Mouse (Mus musculus) urinary bladder, adult 18-20 months (tissue): Measurements from ENCODE around the gene Gm21119.
"Not testable (repeated sequence)": the region's sequence is repeated elsewhere in the genome, so short reads cannot be mapped to it uniquely, and the experiment has no call there.

Experiments
- DNase-seq, 2 experiments: peaks; one replicate each; pipeline ENCODE4 v3.0.0; 2022; ENCODE audit warnings: low spot score in 2 of 2, mixed read lengths in 2 of 2

Gene Gm21119

DNA sequence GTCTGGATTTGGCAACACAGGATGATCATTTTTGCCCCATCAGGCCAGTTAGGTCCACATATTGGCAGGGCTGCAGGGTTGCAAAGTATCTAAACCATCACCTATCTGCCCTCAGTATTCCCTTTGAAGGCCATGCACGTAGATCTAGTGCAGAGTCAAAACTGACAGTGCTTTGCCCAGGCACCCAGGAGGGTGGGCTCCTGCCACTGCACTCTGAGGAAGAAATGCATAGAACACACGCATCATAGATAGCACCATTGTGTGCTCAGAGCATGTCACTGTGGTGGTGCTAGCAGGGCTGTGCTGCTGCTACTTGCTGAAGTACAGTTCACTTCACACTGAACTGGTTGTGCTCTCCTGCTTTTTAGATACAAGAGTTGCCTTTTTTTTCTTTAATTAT is at the start of gene Gm21119:
Gene Gm21119, plus strand, starts transcription at position 301 of the 400 bp plus-strand sequence.
- not testable (repeated sequence) for DNase-seq

DNA sequence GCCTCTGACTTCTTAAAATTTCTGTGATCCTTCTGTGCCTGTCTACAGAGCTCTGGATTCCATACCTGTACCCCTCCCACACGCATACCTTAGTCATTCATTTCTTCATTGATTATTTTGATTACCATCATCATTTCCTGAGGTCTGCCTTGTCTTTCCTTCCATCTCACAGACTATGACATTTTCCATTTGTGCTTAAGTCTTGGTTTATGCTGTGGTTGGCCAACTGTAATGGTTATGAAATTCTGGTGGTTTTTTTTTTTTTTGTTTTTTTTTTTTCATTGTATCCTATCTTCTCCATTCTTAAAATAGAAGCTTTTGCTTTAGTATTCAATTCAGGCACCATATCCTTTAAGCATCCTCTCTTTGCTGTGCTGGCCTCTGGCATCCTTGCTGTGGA is 48.0 kb upstream of the Gm21119 start:
- not testable (repeated sequence) for DNase-seq

DNA sequence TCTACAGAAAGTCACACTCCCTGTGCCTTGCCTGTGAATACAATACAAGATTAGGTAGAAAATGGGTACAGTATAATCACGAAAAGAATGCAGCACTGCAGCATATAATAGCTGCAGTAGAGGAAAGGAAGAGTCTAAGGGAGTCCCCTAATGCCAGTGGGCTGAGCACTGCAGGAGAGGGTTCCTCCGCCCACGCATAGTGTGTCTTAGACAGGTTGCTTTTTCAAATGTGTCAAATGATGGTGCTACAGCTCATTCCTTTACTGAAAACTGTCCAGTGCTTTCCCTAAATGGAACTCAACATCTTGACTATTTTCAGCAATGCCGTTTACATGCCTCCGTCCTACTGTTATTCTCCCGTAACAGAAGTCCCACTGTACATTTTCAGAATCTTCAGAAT is 33.6 kb upstream of the Gm21119 start:
- DNase-seq: not testable (repeated sequence)

DNA sequence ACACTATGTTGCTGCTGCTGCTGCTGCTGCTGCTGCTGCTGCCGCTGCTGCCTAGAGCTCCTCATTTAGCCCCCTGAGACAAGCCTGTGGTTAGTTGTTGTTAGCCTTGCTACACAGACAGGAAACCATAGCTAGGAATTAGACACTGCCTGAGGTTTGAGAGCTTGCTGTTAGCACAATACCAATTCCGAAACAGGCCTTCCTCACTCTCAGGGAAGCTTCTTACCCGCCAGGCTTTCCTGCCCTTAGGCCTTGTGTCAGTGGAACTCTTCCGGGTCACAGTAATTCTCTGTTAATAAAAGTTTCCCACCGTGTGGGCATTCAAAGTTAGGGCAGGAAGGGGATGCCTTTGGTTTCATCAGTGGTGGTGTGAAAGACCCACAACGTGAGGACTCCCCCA is 31.9 kb upstream of the Gm21119 start:
- DNase-seq: not testable (repeated sequence)

DNA sequence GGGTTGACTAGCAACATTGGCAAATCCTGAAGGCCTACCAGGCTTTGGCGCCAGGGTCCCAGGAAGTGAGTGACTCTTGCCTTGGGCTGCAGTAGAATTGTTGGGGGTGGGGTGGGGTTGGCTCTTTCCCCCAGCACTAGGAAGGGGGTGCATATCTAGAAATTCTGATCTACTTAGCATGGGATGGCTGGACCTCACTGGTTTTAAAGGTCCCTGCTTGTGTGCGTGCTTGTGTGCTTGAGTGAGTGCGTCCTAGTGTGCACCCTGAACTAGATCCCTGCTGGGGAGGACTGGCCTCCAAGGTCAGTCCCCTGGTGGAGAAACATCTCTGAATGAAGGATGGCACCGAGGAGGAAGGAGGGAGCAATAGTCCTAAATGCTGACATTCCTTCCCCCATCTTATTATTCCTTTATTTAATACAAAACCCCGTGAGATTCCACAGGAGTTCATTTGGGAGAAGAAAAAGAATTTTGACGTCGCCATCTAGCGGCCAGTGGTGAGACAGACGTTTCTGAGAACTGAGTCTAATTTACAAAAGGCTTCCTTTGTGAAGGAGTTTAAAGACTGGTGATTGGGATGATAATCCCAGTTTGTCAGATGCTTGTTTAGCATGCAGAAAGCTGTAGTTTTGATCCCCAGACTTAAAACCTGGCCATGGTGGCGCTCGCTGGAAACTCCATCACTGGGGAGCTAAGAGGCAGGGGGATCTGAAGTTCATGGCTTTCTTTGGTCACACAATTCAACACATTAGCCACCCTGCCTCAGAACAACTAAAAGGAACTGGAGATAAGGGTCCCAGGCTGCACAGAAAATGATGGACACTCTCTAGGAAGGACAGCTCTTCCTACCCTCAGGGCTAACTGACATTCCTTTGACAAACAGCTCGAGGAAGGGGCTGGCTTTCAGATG is 26.2 kb upstream of the Gm21119 start:
- DNase-seq: not testable (repeated sequence)

DNA sequence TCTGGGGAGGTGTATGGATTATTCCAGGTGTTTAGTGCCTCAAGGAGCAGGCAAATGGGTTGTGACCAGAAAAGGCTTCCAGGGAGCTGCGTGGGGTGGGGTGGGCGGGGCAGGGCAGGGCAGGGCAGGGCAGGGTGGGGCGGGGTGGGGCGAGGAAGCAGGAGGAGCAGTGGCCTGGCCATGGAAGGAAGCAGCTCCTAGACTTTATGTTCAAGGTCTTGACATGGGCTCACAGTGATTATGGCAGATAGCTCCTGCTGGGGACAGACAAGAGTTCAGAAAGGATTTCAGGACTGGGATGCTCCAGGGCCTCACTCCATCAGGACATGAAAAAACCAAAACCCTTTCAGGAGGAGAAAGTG is 25.6 kb upstream of the Gm21119 start:
- DNase-seq: peak; percentile 32 to 37

DNA sequence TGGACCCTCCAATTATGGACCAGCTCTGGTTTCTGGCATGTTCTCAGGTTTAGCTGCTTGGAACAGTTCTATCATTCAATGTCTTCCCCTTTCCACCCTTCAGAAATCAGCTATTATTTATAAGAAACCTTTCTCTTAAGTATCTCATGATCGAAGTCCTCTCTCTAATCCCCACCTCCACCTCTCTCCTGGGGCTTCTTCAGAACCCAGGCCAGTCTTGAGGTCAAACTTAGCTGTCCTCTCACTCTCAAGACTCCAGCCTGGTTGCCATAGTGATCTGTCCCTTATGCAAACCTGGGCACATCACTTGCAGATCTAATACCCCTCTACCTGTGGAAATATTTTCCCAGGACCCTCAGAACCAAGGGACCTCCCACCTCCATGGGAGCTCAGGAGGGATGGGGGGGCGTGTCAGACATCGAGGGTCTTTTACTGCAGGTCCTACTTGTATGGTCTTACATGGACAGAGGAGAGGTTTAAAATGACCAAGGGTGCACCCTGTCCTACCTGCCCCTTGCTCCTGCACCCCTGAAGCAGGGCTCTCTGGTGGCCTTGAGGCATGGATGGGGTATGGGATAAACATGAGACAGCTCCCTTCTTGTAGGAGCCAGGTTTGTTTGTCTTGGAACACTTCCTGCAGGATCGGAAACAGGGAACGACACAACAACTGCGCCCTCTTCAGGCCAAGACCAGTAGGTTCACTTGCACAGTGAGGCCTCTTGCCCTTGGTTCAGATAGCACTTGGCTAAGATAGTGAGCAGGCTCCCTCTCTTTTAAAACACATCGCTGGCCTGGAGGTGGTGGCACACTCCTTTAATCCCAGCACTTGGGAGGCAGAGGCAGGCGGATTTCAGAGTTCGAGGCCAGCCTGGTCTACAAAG is 24.4 kb upstream of the Gm21119 start:
- peak; percentile 26 to 59 for DNase-seq

DNA sequence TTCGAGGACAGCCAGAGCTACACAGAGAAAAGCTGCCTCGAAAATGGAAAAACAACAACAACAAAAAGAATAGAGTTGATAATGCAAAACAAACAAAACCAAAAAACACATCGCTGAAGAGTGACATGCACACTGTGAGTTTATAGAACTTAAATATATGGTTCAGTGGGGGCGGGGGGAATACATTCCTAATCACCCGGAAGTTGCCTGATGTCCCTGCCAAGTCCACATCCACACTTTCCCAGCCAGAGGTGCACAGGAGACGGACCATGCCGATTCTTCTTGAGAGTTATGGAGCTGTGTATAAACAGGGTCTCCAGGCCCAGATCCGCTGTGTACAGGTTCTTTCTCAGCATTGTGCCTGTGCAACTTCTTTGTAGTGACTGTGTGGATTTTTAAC is 23.7 kb upstream of the Gm21119 start:
- not testable (repeated sequence) for DNase-seq

DNA sequence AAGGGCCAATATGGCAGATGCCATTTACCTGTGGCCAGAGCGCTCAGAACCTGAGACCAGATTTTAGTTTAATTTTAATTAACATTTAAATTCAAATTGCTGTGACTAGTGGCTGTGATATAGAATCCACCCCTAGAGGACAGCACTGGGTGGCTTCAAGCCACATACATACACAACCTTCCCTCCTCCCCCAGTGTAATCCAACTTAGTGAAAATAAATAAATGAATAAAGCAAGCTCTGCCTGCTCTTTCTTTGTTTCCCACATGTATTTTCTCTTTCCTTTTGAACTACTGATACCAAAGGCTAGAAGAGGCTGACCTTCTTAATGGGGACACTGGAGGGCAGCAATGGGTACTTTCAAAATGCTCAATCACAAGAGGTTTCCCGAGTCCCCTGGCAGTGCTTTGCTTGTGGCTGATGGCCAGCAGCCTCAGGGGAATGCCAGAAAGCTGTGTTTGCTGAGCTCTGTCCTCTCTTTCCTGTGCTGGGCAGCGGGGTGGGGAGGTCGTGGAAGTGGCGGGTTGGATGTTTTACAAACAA is 21.9 kb upstream of the Gm21119 start:
- DNase-seq: not testable (repeated sequence)

DNA sequence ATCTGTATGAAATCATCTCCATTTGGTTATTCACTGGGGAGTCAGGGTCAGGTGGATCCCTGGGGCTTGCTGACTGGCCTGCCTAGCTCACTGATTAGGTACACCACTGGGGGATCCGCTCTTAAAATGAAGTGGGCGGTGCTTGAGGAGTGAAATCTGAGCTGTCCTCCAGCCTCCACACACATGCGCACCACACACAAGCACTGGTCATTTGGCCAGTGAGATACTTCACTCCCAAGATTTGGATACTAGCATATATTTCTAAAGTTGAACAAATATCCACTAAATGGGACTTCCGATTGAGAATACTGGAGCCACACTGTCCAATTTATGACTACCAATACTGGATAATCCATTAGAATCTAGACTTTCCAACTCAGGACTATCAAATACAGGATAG is 20.9 kb upstream of the Gm21119 start:
- DNase-seq: peak; percentile 57 to 74

DNA sequence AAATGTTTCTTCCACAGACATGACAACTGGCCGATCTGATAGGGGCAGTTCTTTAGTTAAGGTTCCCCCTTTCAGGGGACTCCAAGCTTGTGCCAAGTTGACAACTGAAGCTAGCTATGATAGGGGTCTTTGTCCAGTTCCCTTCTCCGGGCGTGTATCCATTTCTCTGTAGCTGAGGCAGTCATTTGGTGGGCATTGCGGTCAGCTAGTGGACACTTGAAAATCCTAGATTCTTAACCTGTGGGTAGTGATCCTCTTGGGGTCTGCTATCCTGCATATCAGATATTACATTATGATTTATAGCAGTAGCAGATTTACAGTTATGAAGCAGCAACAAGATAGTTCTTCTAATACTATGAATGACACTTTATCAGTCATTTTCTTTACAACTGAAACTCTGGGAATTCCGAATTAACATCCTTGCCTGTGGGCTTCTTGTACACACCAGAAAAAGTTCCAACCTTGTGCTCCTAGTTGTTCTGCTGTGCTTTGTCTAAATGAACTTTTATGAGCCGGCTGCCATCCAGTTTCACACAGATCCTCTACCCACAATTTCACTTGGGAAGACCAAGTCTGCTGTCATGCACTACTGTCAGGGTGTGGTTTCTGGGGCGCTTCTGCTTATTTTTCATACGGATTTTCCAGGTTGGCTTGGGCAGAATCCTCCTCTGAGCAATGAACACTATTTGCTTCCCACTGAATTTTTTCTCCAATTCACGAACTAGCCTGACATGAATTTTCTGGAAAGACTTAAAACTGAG is 18.5 kb upstream of the Gm21119 start:
- DNase-seq: not testable (repeated sequence)

DNA sequence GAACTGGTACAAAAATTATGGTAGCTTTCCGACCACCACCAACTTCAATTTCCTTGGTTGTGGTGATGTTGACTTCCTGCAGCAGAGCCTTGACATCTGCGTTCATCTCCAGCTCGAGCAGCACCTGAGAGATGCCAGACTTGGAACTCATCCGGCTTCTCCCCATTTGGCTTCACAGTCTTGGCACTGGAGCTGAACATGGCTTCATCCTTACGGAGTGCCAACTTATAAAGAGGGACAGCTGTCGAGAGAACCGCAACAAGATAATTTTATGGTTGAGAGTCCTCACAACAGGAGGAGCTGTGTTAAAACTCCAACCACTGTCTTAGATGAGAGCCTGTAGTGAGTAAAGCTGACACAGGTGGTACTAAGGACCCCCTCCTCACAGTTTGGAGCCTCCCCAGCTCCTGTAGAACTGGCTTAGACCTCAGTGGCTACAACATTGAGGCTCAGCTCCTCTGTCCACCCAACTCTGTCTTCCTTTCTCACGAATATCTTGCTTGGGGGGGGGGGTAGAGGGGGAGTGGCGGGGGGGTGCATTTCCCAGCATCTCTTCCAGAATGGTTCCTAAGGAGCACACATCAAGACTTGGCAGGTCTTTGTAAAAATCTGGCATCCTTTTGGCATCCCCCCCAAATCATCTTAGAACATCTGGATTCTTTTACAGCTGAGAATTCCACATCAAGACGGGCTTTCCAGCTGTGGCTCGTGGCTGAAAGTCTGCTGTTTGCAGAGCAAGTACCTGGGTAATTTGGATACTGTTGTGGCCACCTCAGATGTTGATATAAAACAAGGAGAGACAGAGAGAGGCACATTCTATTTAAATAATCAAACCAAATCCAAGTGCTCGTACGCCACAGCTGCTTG is 17.6 kb upstream of the Gm21119 start:
- DNase-seq: peak; percentile 30 to 70

DNA sequence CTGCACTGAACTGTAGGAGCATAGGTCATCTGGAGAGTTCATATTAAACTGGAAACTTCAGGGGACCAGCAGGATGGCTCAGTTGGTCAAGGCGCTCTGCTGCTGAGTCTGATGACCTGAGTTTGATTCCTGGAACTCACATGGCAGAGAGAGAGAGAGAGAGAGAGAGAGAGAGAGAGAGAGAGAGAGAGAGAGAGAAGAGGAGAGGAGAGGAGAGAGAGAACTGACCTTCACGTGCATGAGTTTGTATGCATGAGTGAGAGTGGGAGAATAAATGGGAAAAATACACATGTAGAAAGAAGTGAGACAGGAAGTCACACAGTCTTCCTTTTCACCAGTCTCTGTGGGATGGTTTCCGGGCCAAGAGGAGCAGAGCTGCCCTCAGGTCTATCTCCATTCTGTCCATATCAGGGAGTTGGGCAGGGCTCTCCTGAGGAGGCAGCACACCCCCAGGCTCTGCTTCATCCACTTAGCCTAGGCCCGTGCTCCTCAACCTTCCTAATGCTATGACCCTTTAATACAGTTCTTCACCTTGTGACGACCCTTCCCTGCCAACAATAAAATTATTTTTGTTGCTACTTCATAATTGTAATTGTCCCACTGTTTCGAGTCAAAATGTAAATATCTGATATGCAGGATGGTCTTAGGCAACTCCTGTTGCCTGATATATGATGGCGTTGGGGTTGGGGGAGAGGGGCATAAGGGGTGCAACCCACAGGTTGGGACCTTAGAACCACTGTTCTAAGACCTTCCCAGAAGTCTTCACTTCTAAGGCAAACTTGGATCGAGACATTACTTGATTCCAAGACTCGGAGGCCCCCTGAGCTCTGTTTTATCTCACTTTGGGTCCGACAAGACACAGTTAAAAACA is 16.2 kb upstream of the Gm21119 start:
- not testable (repeated sequence) for DNase-seq

DNA sequence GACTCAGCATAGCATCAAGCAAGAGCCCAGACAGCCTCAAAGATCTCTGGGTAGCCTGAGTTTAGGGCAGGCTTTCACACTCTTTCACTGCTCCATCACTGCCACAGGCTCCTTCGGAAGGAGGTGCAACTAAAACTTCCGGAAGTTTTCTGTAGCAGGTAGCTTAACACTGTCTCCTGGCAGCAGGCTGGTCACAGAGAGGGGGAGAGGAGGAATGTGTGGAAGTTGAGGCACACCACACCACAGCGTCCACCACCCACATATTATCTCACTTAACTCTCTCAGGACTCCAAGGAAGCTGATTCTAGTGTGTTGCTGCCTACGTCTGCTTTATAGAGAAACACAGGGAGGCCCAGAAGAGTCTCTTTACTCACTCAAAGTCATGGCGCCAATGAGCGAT is 15.4 kb upstream of the Gm21119 start:
- not testable (repeated sequence) for DNase-seq

DNA sequence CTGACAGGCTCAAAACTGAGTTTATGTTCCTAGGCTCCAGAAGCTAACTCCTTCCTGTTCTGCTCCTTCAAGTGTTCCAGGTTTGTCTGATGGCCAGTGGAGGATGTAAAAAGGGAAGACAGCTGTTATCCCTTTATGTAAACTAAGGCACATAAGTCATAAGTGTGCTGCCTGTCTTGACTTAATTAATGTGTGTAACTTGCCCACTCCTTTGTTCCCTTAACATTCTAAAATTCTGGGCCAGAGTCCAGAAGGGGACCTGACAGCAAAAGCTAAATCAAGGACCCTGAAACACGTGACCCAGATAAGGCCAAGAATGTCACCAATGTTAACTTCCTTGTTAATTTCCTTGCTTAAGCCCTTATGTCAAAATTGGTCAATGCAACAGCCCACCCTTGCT is 3.9 kb upstream of the Gm21119 start:
- not testable (repeated sequence) for DNase-seq

DNA sequence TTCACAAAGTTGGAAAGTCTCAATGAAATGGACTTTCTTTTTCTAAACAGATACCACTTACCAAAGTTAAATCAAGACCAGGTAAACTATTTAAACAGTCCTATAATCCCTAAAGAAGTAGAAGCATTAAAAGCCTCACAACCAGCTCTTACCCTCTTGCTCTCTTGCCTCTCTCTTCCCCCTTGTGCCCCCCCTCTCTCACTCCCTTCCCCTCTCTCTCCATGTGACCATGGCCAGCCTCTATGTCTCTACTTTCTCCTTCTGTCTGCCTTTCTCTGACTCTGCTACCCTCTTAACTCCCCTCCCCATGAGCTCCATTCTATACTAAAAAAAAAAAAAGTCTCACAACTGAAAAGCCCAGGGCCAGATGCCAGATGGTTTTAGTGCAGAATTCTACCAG is 2.0 kb upstream of the Gm21119 start:
- not testable (repeated sequence) for DNase-seq

DNA sequence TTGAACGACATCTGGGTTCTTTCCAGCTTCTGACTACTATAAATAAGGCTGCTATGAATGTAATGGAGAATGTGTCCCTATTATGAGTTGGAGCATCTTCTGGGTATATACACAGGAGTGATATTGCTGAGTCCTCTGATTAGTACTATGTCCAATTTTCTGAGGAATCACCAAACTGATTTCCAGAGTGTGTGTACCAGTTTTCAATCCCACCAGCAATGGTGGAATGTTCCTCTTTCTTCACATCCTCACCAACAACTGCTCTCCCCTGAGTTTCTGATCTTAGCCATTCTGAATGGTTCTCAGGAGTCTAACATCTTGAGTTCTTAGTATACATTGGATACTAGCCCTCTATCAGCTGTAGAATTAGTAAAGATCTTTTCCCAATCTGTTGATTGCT is 16.0 kb downstream of the Gm21119 start:
- not testable (repeated sequence) for DNase-seq

DNA sequence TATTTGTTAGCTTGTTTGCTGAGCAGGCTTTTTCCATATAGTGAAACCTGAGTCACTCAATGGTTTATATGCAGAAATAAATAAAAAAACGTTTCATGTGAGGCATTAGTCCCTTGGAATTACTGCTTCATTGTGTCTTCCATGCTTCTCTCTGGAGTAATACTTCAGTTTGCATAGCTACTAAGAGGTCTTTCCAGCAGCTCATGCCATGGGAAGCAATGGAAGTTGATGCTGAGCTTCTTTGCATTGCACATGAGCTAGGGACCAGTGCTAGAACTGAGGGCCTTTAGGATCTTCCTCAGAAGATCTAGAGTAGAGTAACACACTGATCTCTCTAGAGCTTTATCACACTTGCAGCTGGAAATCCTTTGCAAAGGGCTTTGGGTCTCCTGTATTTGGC is 23.2 kb downstream of the Gm21119 start:
- not testable (repeated sequence) for DNase-seq

DNA sequence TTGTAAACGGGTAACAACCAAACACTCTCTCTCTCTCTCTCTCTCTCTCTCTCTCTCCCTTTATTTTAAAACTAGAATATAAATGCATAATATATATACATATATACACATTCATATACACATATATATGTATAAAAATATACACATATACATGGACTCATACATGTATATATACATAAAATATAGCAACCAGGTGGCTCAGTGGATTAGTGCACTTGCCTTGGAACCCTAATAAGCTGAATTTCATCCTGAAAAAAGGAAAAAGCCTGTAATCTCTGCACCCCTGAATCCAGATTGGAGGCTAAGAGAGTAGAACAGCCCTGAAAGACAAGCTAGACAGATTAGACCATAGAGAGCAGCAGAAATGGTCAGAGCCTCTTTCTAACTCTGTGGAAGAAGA is 28.8 kb downstream of the Gm21119 start:
- not testable (repeated sequence) for DNase-seq
